Mouse (Mus musculus) liver, embryonic 12.5 days (tissue): ENCODE measurements around the gene Olfr1326-ps1. TPM values are rescaled to one million over a fixed set of nuclear protein-coding genes. Genes with fewer than 3 reads are reported as not detected.

Source experiments
- ATAC-seq: fragments of 200-750 bp; cut with Nextera tagmentation; 2 replicates; pipeline ENCODE4 v1.8.0; 2017; ENCODE audit warnings: moderate number of reproducible peaks, mild to moderate bottlenecking, moderate library complexity
- H3K27ac ChIP-seq: fragments of 300-500 bp; sonication (generic); 2 replicates; pipeline ENCODE4 v1.5.1; 2016; ENCODE audit warnings: mild to moderate bottlenecking
- H3K27me3 ChIP-seq: fragments of 300-500 bp; sonication (generic); replicated peaks from 2 replicates; pipeline ENCODE4 v1.6.1; 2016; ENCODE audit warnings: mild to moderate bottlenecking, moderate library complexity
- H3K36me3 ChIP-seq: fragments of 300-500 bp; sonication (generic); 2 replicates; pipeline ENCODE4 v1.6.1; 2016; ENCODE audit warnings: mild to moderate bottlenecking, moderate library complexity
- H3K4me1 ChIP-seq: fragments of 300-500 bp; sonication (generic); 2 replicates; pipeline ENCODE4 v1.6.1; 2016
- H3K4me2 ChIP-seq: fragments of 300-500 bp; sonication (generic); 2 replicates; pipeline ENCODE4 v1.6.1; 2016; ENCODE audit warnings: mild to moderate bottlenecking, moderate library complexity
- H3K4me3 ChIP-seq: fragments of 300-500 bp; sonication (generic); 2 replicates; pipeline ENCODE4 v1.5.1; 2016; ENCODE audit warnings: mild to moderate bottlenecking, moderate library complexity
- H3K9ac ChIP-seq: fragments of 300-500 bp; sonication (generic); 2 replicates; pipeline ENCODE4 v1.6.1; 2016; ENCODE audit warnings: mild to moderate bottlenecking, moderate library complexity
- H3K9me3 ChIP-seq: fragments of 300-500 bp; sonication (generic); replicated peaks from 2 replicates; pipeline ENCODE4 v1.6.1; 2016; ENCODE audit warnings: mild to moderate bottlenecking, moderate library complexity
- WGBS: fragments of 180-500 bp; shearing (Covaris S2); methylation state at CpG from one replicate; pipeline ENCODE4 v1.1.7; 2016; ENCODE audit not compliant: insufficient replicate concordance; 5-methylcytosine and 5-hydroxymethylcytosine counted together
- polyA plus RNA-seq: library from polyadenylated mRNA; unstranded; fragments of >200 nt; fragmentation: Nextera tagmentation; extraction: Ambion mirVana; gene quantifications from 2 replicates; pipeline ENCODE4 v1.2.1, GENCODE M21; 2016

The Olfr1326-ps1 gene
- polyA plus RNA-seq: not detected in 2 replicates

DNA sequence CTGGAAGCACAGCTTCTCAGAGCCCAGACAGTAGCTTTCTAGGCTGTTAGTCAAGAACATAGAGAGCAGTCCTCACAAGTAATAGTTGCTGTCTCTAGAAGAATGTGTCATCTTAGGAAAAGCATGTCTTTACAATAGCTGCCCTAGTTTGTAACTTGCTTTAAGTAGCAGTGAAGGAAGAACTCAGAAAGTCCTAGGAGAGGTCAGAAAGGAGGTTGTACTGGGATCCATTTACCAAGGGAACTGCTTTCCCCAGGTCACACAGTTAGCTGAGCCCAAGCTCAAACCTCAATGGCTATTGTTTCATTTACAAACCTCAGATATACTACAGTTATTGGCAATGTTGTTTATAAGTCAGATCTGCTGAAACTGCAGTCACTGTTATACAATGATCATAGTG, at the start of gene Olfr1326-ps1:
Gene Olfr1326-ps1, minus strand, starts transcription at position 101 of the 400 bp plus-strand sequence.
- Histone ChIP-seq H3K27ac (no peak within 1 kb of the TSS), H3K4me3 (no peak within 1 kb of the TSS), H3K4me1 (no peaks in the 10 kb centered on the region), H3K27me3 (no peaks in the 10 kb centered on the region), H3K9ac (no peak within 1 kb of the TSS), H3K36me3 (no peaks in the 10 kb centered on the region), H3K9me3 (no peaks in the 10 kb centered on the region), H3K4me2 (no peak within 1 kb of the TSS)
- no peak for ATAC-seq

DNA sequence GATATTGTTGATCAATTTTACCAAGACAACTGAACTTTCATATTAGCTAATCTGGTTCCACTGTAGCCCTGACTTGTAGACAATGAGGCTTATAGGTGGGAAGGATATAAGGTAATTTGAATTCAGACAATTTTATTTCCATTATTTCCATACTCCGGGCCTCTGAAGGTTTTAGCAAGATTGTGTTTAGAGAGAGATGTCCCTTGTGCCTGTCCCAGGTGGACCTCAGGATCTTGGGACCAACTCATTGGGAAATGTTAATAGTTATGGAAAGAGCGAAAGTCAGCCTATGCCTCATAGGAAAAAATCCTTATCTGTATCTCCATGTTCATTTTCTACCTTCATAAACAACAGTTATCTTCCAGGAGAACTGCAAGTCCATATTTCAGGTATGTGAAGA, 17.7 kb upstream of the Olfr1326-ps1 start, which contains the start of gene Olfr1325:
Gene Olfr1325, plus strand, starts transcription at position 301 of the 400 bp plus-strand sequence.
- H3K9ac ChIP-seq: no peak within 1 kb of the TSS
- no peak for ATAC-seq
- no peaks in the 10 kb centered on the region for H3K4me1 ChIP-seq
- 72% methylated on average over 2 of the region's 2 CpGs for WGBS
- H3K27me3 ChIP-seq: no peaks in the 10 kb centered on the region
- H3K36me3 ChIP-seq: no peaks in the 10 kb centered on the region
- no peaks in the 10 kb centered on the region for H3K9me3 ChIP-seq
- no peak within 1 kb of the TSS for H3K4me3 ChIP-seq
- no peak within 1 kb of the TSS for H3K27ac ChIP-seq
- no peak within 1 kb of the TSS for H3K4me2 ChIP-seq

Other genes starting within 250 kb of the Olfr1326-ps1 start
- 2.4 and 2.6 TPM in 2 replicates for gene Plxna3, start 245.8 kb downstream of the Olfr1326-ps1 start, polyA plus RNA-seq
- gene Lage3, start 221.3 kb downstream of the Olfr1326-ps1 start, polyA plus RNA-seq: 67.1 and 69.0 TPM in 2 replicates
- 50.1 and 50.7 TPM in 2 replicates for gene Ubl4a, start 201.7 kb downstream of the Olfr1326-ps1 start, polyA plus RNA-seq
- gene Slc10a3, start 201.5 kb downstream of the Olfr1326-ps1 start, polyA plus RNA-seq: 9.7 and 9.9 TPM in 2 replicates
- 10.7 and 12.4 TPM in 2 replicates for gene Fam3a, start 181.6 kb downstream of the Olfr1326-ps1 start, polyA plus RNA-seq
- gene Ikbkg, start 181.6 kb downstream of the Olfr1326-ps1 start, polyA plus RNA-seq: 21.6 and 22.4 TPM in 2 replicates
- gene G6pdx, start 145.7 kb downstream of the Olfr1326-ps1 start, polyA plus RNA-seq: 56.5 and 60.4 TPM in 2 replicates
- gene Gm6880, start 93.5 kb downstream of the Olfr1326-ps1 start, polyA plus RNA-seq: not detected in 2 replicates
- not detected in 2 replicates for gene Olfr1325, start 17.8 kb upstream of the Olfr1326-ps1 start, polyA plus RNA-seq
- gene Gm5640, start 70.7 kb upstream of the Olfr1326-ps1 start, polyA plus RNA-seq: not detected in 2 replicates
- gene Gm6890, start 166.0 kb upstream of the Olfr1326-ps1 start, polyA plus RNA-seq: not detected in 2 replicates